Mouse (Mus musculus): Measurements from ENCODE around the gene Upk3a.
"Not testable (repeated sequence)": the region's sequence is repeated elsewhere in the genome, so short reads cannot be mapped to it uniquely, and the experiment has no call there.

The Upk3a gene

GRCm38 (mm10) chr15:85000984-85001982 lies 15.7 kb upstream of the Upk3a start:
- DNase-seq (ENCODE audit: low spot score) = peak; percentile 55

GRCm38 (mm10) chr15:85009666-85010065 lies 7.3 kb upstream of the Upk3a start:
- no peak for DNase-seq (ENCODE audit: low spot score)

GRCm38 (mm10) chr15:85011895-85012661 lies 4.9 kb upstream of the Upk3a start:
- no peak for DNase-seq (ENCODE audit: low spot score)

- no peak for DNase-seq (ENCODE audit: low spot score)
Measured at GRCm38 (mm10) chr15:85012662-85013054, 4.3 kb upstream of the Upk3a start.

- DNase-seq (ENCODE audit: low spot score) = no peak
Measured at GRCm38 (mm10) chr15:85015771-85016170, 1.2 kb upstream of the Upk3a start.

GRCm38 (mm10) chr15:85022211-85022610 lies 5.3 kb downstream of the Upk3a start:
- no peak for DNase-seq (ENCODE audit: low spot score)

- no peak for DNase-seq (ENCODE audit: low spot score)
Measured at GRCm38 (mm10) chr15:85026197-85026596, 9.3 kb downstream of the Upk3a start.

- no peak for DNase-seq (ENCODE audit: low spot score)
Measured at GRCm38 (mm10) chr15:85027740-85028139, 10.8 kb downstream of the Upk3a start.

GRCm38 (mm10) chr15:85028648-85029047 lies 11.7 kb downstream of the Upk3a start, which contains the start of gene Fam118a:
Gene Fam118a, plus strand, starts transcription at chr15:85028948.
- DNase-seq (ENCODE audit: low spot score) = not testable (repeated sequence)

- not testable (repeated sequence) for DNase-seq (ENCODE audit: low spot score)
Measured at GRCm38 (mm10) chr15:85030643-85031042, 13.7 kb downstream of the Upk3a start.

GRCm38 (mm10) chr15:85031866-85032265 lies 14.9 kb downstream of the Upk3a start:
- no peak for DNase-seq (ENCODE audit: low spot score)

GRCm38 (mm10) chr15:85033916-85034315 lies 17.0 kb downstream of the Upk3a start:
- DNase-seq (ENCODE audit: low spot score) = not testable (repeated sequence)

- peak; percentile 86 for DNase-seq (ENCODE audit: low spot score)
Measured at GRCm38 (mm10) chr15:85036566-85037342, 19.8 kb downstream of the Upk3a start.

GRCm38 (mm10) chr15:85037343-85037690 lies 20.4 kb downstream of the Upk3a start:
- no peak for DNase-seq (ENCODE audit: low spot score)

GRCm38 (mm10) chr15:85041546-85042225 lies 24.7 kb downstream of the Upk3a start:
- no peak for DNase-seq (ENCODE audit: low spot score)

GRCm38 (mm10) chr15:85042361-85042954 lies 25.5 kb downstream of the Upk3a start:
- peak; percentile 69 for DNase-seq (ENCODE audit: low spot score)

GRCm38 (mm10) chr15:85043116-85043515 lies 26.2 kb downstream of the Upk3a start:
- no peak for DNase-seq (ENCODE audit: low spot score)

GRCm38 (mm10) chr15:85043761-85044160 lies 26.8 kb downstream of the Upk3a start:
- DNase-seq (ENCODE audit: low spot score) = no peak

GRCm38 (mm10) chr15:85046230-85046950 lies 29.4 kb downstream of the Upk3a start:
- DNase-seq (ENCODE audit: low spot score) = no peak

GRCm38 (mm10) chr15:85047865-85048264 lies 30.9 kb downstream of the Upk3a start:
- DNase-seq (ENCODE audit: low spot score) = no peak
